Mouse (Mus musculus) forebrain, embryonic 10.5 days (tissue): ENCODE results near the gene Slc12a7. TPM values are rescaled to one million over a fixed set of nuclear protein-coding genes. Genes with fewer than 3 reads are reported as not detected.

ENCODE experiments used
- DNase-seq: peaks from one replicate; pipeline ENCODE4 v3.0.0-alpha.2; 2017; ENCODE audit warnings: low spot score; ENCODE audit errors: extremely low spot score
- H3K27ac ChIP-seq: fragments of 300-500 bp; sonication (generic); 2 replicates; pipeline ENCODE4 v1.5.1; 2016; ENCODE audit warnings: mild to moderate bottlenecking
- H3K27me3 ChIP-seq: fragments of 300-500 bp; sonication (generic); 2 replicates; pipeline ENCODE4 v1.6.1; 2016; ENCODE audit warnings: mild to moderate bottlenecking; ENCODE audit not compliant: poor library complexity, severe bottlenecking
- H3K36me3 ChIP-seq: fragments of 300-500 bp; sonication (generic); replicated peaks from 2 replicates; pipeline ENCODE4 v1.6.1; 2016; ENCODE audit warnings: mild to moderate bottlenecking, moderate library complexity
- H3K4me1 ChIP-seq: fragments of 300-500 bp; sonication (generic); 2 replicates; pipeline ENCODE4 v1.6.1; 2016
- H3K4me3 ChIP-seq: fragments of 300-500 bp; sonication (generic); 2 replicates; pipeline ENCODE4 v1.5.1; 2016; ENCODE audit warnings: mild to moderate bottlenecking, moderate library complexity
- H3K9me3 ChIP-seq: fragments of 300-500 bp; sonication (generic); 2 replicates; pipeline ENCODE4 v1.6.1; 2016; ENCODE audit warnings: mild to moderate bottlenecking, moderate library complexity
- WGBS: fragments of 180-500 bp; shearing (Covaris S2); methylation state at CpG from one replicate; pipeline ENCODE4 v1.1.7; 2016; 5-methylcytosine and 5-hydroxymethylcytosine counted together
- polyA plus RNA-seq: library from polyadenylated mRNA; unstranded; fragments of >200 nt; fragmentation: Nextera tagmentation; extraction: Ambion mirVana; gene quantifications from 2 replicates; pipeline ENCODE4 v1.2.1, GENCODE M21; 2016

The Slc12a7 gene
- polyA plus RNA-seq, 1 experiment from 2014 or later = 57.5 TPM

DNA sequence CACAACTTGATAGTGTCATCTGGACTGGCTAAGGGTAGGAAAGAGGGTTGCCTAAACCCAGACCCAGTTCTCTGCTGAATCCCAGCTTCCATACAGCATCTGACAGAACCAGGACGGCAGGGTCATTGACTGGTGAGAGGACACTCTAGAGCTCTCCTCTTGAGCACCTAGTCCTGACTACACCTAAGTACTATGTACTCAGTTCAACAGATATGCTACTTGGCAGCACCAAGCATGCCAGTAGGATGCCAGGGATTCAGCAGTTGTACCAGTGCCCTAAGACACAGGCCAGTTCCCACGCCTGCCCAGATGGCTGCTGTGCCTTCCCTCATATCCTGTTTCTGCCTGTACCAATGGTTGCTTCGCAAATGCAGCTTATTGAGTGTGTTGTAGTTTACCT, 80.0 kb downstream of the Slc12a7 start:
- Histone ChIP-seq H3K9me3 (no peaks in the 10 kb centered on the region), H3K4me1 (no peaks in the 10 kb centered on the region), H3K4me3 (no peak overlapping the region), H3K27ac (no peak overlapping the region), H3K27me3 (no peaks in the 10 kb centered on the region), H3K36me3 (peaks cover 100% of the 10 kb centered on the region)
- WGBS = 92% methylated on average over 3 of the region's 3 CpGs
- DNase-seq = no peak

GRCm38 (mm10) chr13:73814181-73814580, 81.3 kb downstream of the Slc12a7 start:
- Histone ChIP-seq H3K27ac (no peak overlapping the region), H3K4me1 (no peaks in the 10 kb centered on the region), H3K36me3 (peaks cover 95% of the 10 kb centered on the region), H3K9me3 (no peaks in the 10 kb centered on the region), H3K27me3 (no peaks in the 10 kb centered on the region), H3K4me3 (no peak overlapping the region)
- 93% methylated on average over 7 of the region's 7 CpGs for WGBS
- DNase-seq = no peak

DNA sequence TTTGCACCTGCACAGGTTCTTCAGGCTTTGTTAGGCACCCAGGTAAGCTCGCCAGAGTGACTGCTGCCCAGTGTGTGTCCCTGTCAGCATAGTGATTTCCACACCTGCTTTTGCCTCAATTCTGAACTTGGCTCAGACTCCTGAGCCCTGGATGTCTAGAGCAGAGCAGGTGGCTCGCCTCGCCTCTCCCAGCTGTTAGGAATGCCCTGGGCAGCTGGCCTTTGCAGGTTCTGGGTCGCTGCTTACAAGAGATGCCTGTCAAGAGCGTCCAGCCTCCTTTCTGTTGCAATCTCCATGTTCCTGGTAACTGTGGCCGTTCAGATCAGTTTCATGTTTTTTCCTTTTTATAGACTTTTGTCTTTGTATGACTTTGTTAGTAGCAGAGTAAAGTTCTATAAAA, 83.4 kb downstream of the Slc12a7 start:
- H3K9me3 ChIP-seq = no peaks in the 10 kb centered on the region
- no peaks in the 10 kb centered on the region for H3K4me1 ChIP-seq
- H3K27me3 ChIP-seq = no peaks in the 10 kb centered on the region
- H3K36me3 ChIP-seq = peaks cover 85% of the 10 kb centered on the region
- no peak overlapping the region for H3K27ac ChIP-seq
- 86% methylated on average over 6 of the region's 6 CpGs for WGBS
- H3K4me3 ChIP-seq = no peak overlapping the region
- no peak for DNase-seq

- 76% methylated on average over 3 of the region's 3 CpGs for WGBS
- H3K27me3 ChIP-seq = no peaks in the 10 kb centered on the region
- no peak overlapping the region for H3K27ac ChIP-seq
- no peak overlapping the region for H3K4me3 ChIP-seq
- no peaks in the 10 kb centered on the region for H3K4me1 ChIP-seq
- no peaks in the 10 kb centered on the region for H3K9me3 ChIP-seq
- DNase-seq = no peak
- peaks cover 59% of the 10 kb centered on the region for H3K36me3 ChIP-seq
Measured at GRCm38 (mm10) chr13:73818921-73819320, 86.0 kb downstream of the Slc12a7 start.

DNA sequence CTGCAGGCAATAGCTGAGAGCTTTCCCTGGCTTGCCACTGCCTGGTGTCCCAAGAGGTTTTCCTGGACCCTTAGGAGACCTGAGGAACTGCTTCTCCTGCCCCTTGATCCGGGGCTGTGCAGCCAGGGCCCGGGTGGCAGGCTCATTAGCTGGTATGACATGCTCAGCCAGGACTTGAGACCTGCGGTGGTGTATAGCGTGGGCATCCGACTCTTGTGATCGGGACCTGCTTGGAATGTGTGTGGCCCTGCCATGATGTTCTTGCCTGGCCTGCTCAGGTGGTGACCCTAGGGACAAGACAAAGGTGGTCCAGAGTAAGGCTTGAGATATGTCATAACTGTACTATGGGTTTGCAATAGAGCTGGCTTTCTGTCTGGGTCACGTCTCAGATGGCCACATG, 88.4 kb downstream of the Slc12a7 start:
- 91% methylated on average over 7 of the region's 7 CpGs for WGBS
- no peaks in the 10 kb centered on the region for H3K9me3 ChIP-seq
- no peak overlapping the region for H3K27ac ChIP-seq
- H3K36me3 ChIP-seq = peaks cover 36% of the 10 kb centered on the region
- DNase-seq = no peak
- no peaks in the 10 kb centered on the region for H3K4me1 ChIP-seq
- no peak overlapping the region for H3K4me3 ChIP-seq
- H3K27me3 ChIP-seq = no peaks in the 10 kb centered on the region

DNA sequence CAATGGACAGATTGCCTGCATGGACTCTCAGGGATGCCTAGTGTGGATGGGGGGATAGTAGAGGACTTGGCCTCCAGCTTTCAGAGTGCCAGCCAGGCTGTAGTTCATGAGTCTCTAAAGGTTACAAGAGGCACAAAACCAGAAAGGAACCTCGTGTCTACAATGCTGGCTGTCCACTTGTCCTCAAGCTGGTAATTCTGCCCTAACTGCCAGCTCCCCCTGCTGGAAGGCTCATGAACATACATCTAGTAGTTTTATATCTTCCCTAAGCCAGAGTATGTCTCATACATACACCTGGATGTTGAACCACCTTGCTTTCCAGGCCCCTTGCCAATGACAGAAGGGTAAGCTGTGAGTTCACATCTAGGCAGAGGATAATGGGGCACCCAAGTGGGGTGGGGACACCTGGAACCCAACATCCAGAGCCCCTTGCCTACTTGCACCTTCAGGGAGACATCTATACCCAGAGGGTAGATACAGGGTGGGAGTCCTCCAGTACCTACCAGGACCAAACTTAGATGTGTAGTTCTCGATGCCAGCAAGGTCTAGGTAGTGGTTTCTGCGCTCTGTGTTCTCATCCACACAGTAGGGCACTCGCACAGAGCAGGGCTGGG, 89.4 kb downstream of the Slc12a7 start:
- 64% methylated on average over 4 of the region's 4 CpGs for WGBS
- no peaks in the 10 kb centered on the region for H3K9me3 ChIP-seq
- peak; percentile 37 for DNase-seq
- H3K4me3 ChIP-seq = no peak overlapping the region
- no peaks in the 10 kb centered on the region for H3K4me1 ChIP-seq
- peaks cover 26% of the 10 kb centered on the region for H3K36me3 ChIP-seq
- no peak overlapping the region for H3K27ac ChIP-seq
- no peaks in the 10 kb centered on the region for H3K27me3 ChIP-seq

DNA sequence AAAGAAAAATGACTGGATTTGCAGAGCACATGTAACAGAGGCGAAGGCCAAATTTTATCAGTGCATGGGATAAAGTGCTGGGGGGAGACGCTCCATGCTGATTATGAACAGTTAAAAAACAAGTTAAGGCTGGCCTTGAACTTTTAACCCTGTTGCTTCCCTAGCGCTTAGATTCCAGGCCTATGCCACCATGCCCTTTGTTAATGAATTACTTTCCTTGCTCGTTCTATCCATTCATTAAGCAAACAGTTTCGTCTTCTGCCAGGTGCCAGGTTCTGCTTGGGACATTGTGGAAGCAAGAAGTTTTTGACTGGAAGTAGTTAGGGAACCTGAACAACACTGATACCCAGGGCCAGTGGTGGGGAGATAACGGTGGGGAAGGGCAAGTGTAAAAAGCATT, 90.8 kb downstream of the Slc12a7 start:
- H3K36me3 ChIP-seq = peaks cover 16% of the 10 kb centered on the region
- H3K4me1 ChIP-seq = no peaks in the 10 kb centered on the region
- no peak overlapping the region for H3K27ac ChIP-seq
- no peaks in the 10 kb centered on the region for H3K9me3 ChIP-seq
- no peaks in the 10 kb centered on the region for H3K27me3 ChIP-seq
- no peak overlapping the region for H3K4me3 ChIP-seq
- 87% methylated on average over 6 of the region's 6 CpGs for WGBS
- no peak for DNase-seq

GRCm38 (mm10) chr13:73827243-73827642, 94.3 kb downstream of the Slc12a7 start:
- Histone ChIP-seq H3K36me3 (no peaks in the 10 kb centered on the region; the same call in 1 of the 2 replicates), H3K27me3 (no peaks in the 10 kb centered on the region), H3K27ac (no peak overlapping the region), H3K4me3 (no peak overlapping the region), H3K4me1 (no peaks in the 10 kb centered on the region), H3K9me3 (no peaks in the 10 kb centered on the region)
- no peak for DNase-seq
- 86% methylated on average over 8 of the region's 8 CpGs for WGBS

DNA sequence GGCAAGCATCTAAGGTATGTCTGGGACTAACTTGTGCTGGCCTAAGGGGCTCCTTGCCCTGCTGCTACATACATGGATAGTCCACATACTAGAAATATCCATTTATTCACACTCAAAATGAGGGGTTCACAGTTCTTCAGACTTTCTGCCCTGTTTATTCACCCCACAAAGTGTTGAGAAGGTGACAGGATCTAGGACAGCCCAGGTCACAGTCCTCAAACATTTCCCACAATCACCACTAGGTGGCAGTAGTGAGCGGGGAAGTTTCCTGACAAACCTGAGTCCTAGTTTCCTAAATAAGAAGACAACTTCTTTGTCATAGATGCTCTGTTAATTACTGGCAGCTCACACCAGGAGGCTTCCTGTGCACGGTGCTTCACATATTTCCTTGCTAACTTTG, 98.6 kb downstream of the Slc12a7 start:
- 2% methylated on average over 2 of the region's 2 CpGs for WGBS
- H3K27me3 ChIP-seq = no peaks in the 10 kb centered on the region
- DNase-seq = peak; percentile 68
- peaks cover 19% of the 10 kb centered on the region for H3K4me1 ChIP-seq
- H3K36me3 ChIP-seq = no peaks in the 10 kb centered on the region
- H3K27ac ChIP-seq = no peak overlapping the region
- H3K9me3 ChIP-seq = no peaks in the 10 kb centered on the region
- H3K4me3 ChIP-seq = no peak overlapping the region

GRCm38 (mm10) chr13:73833809-73834208, 100.9 kb downstream of the Slc12a7 start:
- peak; percentile 30 for DNase-seq
- peak overlapping the region; percentile 71 for H3K27ac ChIP-seq

GRCm38 (mm10) chr13:73835791-73836190, 102.9 kb downstream of the Slc12a7 start:
- Histone ChIP-seq H3K27ac (no peak overlapping the region), H3K4me1 (peaks cover 31% of the 10 kb centered on the region), H3K9me3 (no peaks in the 10 kb centered on the region), H3K36me3 (0 out of 2 replicates have a peak, but pooled peaks cover 3% of the 10 kb centered on the region), H3K27me3 (no peaks in the 10 kb centered on the region), H3K4me3 (no peak overlapping the region)
- no peak for DNase-seq
- 86% methylated on average over 4 of the region's 4 CpGs for WGBS

More at GRCm38 (mm10) chr13:73833809-73834208, 100.9 kb downstream of the Slc12a7 start:
- H3K4me3 ChIP-seq = no peak overlapping the region
- no peaks in the 10 kb centered on the region for H3K27me3 ChIP-seq
- no peaks in the 10 kb centered on the region for H3K36me3 ChIP-seq
- peaks cover 22% of the 10 kb centered on the region for H3K4me1 ChIP-seq
- no peaks in the 10 kb centered on the region for H3K9me3 ChIP-seq
- WGBS = 65% methylated on average over 12 of the region's 12 CpGs

- Histone ChIP-seq H3K4me1 (peaks cover 31% of the 10 kb centered on the region), H3K27me3 (no peaks in the 10 kb centered on the region), H3K9me3 (no peaks in the 10 kb centered on the region), H3K4me3 (no peak overlapping the region), H3K36me3 (0 out of 2 replicates have a peak, but pooled peaks cover 3% of the 10 kb centered on the region), H3K27ac (no peak overlapping the region)
- DNase-seq = no peak
- WGBS = 91% methylated on average over 6 of the region's 6 CpGs
Measured at GRCm38 (mm10) chr13:73836491-73836890, 103.6 kb downstream of the Slc12a7 start.

DNA sequence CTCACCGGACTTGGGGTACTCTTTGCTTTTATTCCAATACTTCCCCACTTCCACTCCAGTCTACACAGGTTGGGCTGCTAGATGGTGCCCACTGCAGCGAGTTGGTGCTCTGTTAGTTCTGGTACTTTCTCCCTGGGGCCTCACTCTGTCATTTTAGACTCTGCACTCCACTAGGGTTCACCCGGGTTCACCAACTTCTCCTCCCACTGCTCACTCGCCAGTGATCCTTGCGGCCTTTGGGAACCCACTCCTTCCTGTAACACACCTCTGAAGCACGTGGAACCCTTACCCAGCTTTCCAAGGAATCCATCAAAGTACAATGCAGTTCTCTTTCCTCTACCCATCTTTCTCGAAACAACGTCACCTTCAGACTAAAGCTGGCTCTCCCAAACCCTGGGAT, 104.8 kb downstream of the Slc12a7 start:
- Histone ChIP-seq H3K4me3 (no peak overlapping the region), H3K4me1 (peaks cover 31% of the 10 kb centered on the region), H3K27ac (no peak overlapping the region), H3K27me3 (no peaks in the 10 kb centered on the region), H3K36me3 (0 out of 2 replicates have a peak, but pooled peaks cover 3% of the 10 kb centered on the region), H3K9me3 (no peaks in the 10 kb centered on the region)
- DNase-seq = no peak
- 85% methylated on average over 8 of the region's 8 CpGs for WGBS
